Mouse (Mus musculus): ENCODE results near the gene Rhbdd2. TPM values are rescaled to one million over a fixed set of nuclear protein-coding genes. Genes with fewer than 3 reads are reported as not detected.

Rhbdd2 gene
- polyA plus RNA-seq, 1 experiment from 2014 or later, result 99.5 TPM

- DNase-seq (no peak), ATAC-seq (ENCODE audit: low FRiP score, low TSS enrichment) (no peak)
- no peak overlapping the region for H3K9ac ChIP-seq (replicated peaks; ENCODE audit: low read length)
- WGBS, result 85% methylated on average over 3 of the region's 3 CpGs
- H3K36me3 ChIP-seq (ENCODE audit: control insufficient read depth, insufficient read depth, low read length), result no peaks in the 10 kb centered on the region
- H3K4me1 ChIP-seq (ENCODE audit: control insufficient read depth, insufficient read depth, low read length), result no peaks in the 10 kb centered on the region
- H3K9me3 ChIP-seq (ENCODE audit: control insufficient read depth, low read length), result no peaks in the 10 kb centered on the region
- no peak overlapping the region for H3K27ac ChIP-seq (replicated peaks; ENCODE audit: low read depth, low read length)
- no peak overlapping the region for H3K4me3 ChIP-seq (replicated peaks; ENCODE audit: low read depth, low read length)
- H3K27me3 ChIP-seq (ENCODE audit: control insufficient read depth, insufficient read depth, low read length), result no peaks in the 10 kb centered on the region
- H3K4me2 ChIP-seq (ENCODE audit: low read length), result no peak overlapping the region
Observed at GRCm38 (mm10) chr5:135651536-135651935, 19.1 kb downstream of the Rhbdd2 start.

DNA sequence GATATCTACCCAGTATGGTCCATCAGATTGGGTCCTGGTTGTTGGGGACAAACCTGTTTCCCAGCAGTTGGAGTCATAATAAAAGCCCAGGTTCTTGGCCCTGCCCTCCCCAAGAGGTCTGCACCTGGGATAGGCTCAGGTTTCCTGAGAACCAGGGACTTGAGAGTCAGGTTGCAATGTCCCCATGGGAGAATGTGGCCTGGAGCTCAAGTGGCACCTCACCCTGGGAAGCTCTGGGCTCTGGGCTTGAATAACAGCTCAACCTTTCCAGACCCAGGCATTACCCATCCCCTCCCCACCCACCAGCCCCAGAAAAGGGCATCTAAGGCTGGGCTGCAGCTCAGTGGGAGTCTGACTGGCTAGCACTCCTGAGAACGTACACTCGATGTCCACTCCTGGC, 20.8 kb downstream of the Rhbdd2 start:
- WGBS, result 86% methylated on average over 2 of the region's 2 CpGs

DNA sequence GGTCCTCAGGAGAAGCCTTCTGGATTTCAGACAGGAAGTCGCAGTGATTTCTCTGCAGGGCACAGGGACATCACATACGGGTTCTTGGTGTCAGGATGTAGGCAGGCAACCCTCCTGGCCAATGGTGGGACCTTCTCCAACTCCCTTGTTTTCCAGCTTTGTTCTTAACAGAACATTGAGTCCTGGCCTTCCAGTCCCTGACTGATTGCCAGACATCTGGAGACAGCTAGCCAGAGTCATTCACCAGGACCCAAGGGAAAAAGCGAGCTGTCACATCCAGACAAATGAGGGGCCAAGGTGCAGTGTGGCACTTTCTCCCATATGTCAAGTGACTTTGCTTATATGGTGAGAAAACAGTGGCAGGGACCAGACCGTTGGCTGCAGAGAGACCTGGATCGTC, 23.6 kb downstream of the Rhbdd2 start:
- no peaks in the 10 kb centered on the region for H3K9me3 ChIP-seq (ENCODE audit: control insufficient read depth, low read length)
- H3K4me2 ChIP-seq (ENCODE audit: low read length), result no peak overlapping the region
- H3K36me3 ChIP-seq (ENCODE audit: control insufficient read depth, insufficient read depth, low read length), result no peaks in the 10 kb centered on the region
- no peaks in the 10 kb centered on the region for H3K27me3 ChIP-seq (ENCODE audit: control insufficient read depth, insufficient read depth, low read length)
- H3K9ac ChIP-seq (replicated peaks; ENCODE audit: low read length), result no peak overlapping the region
- no peak overlapping the region for H3K27ac ChIP-seq (replicated peaks; ENCODE audit: low read depth, low read length)
- H3K4me1 ChIP-seq (ENCODE audit: control insufficient read depth, insufficient read depth, low read length), result no peaks in the 10 kb centered on the region
- no peak overlapping the region for H3K4me3 ChIP-seq (replicated peaks; ENCODE audit: low read depth, low read length)
- ATAC-seq (ENCODE audit: low FRiP score, low TSS enrichment), result no peak
- no peak for DNase-seq
- 91% methylated on average over 5 of the region's 5 CpGs for WGBS

More for the DNA sequence above, 20.8 kb downstream of the Rhbdd2 start:
- Histone ChIP-seq H3K4me3 (replicated peaks; ENCODE audit: low read depth, low read length) (no peak overlapping the region), H3K9me3 (ENCODE audit: control insufficient read depth, low read length) (no peaks in the 10 kb centered on the region), H3K36me3 (ENCODE audit: control insufficient read depth, insufficient read depth, low read length) (no peaks in the 10 kb centered on the region), H3K4me2 (ENCODE audit: low read length) (no peak overlapping the region), H3K27ac (replicated peaks; ENCODE audit: low read depth, low read length) (no peak overlapping the region), H3K4me1 (ENCODE audit: control insufficient read depth, insufficient read depth, low read length) (no peaks in the 10 kb centered on the region), H3K9ac (replicated peaks; ENCODE audit: low read length) (no peak overlapping the region), H3K27me3 (ENCODE audit: control insufficient read depth, insufficient read depth, low read length) (no peaks in the 10 kb centered on the region)
- ATAC-seq (ENCODE audit: low FRiP score, low TSS enrichment), result no peak
- DNase-seq, result no peak

DNA sequence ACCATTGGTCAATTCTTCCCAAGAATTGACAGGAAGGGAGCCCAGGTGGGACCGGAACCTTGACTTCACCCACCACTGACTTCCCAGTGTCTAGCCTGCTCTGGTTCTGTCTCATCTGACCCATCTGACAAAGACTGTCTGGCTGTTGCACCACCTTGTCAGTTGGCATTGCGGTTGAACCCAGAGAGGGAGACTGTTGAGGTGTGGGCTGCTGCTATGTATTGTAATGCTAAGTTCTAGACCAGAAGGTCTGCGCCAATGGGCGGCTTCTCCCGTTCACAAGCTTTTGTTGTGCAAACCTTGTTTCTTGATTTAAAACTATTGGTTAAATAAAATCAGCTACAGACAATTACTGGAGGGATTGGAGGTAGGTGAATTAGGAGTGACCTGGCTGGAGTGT, 24.7 kb downstream of the Rhbdd2 start:
- no peaks in the 10 kb centered on the region for H3K27me3 ChIP-seq (ENCODE audit: control insufficient read depth, insufficient read depth, low read length)
- no peak overlapping the region for H3K4me2 ChIP-seq (ENCODE audit: low read length)
- no peak overlapping the region for H3K27ac ChIP-seq (replicated peaks; ENCODE audit: low read depth, low read length)
- no peaks in the 10 kb centered on the region for H3K9me3 ChIP-seq (ENCODE audit: control insufficient read depth, low read length)
- DNase-seq (no peak), ATAC-seq (ENCODE audit: low FRiP score, low TSS enrichment) (no peak)
- H3K4me1 ChIP-seq (ENCODE audit: control insufficient read depth, insufficient read depth, low read length), result no peaks in the 10 kb centered on the region
- H3K4me3 ChIP-seq (replicated peaks; ENCODE audit: low read depth, low read length), result no peak overlapping the region
- no peaks in the 10 kb centered on the region for H3K36me3 ChIP-seq (ENCODE audit: control insufficient read depth, insufficient read depth, low read length)
- WGBS, result 72% methylated on average over 5 of the region's 5 CpGs
- no peak overlapping the region for H3K9ac ChIP-seq (replicated peaks; ENCODE audit: low read length)

DNA sequence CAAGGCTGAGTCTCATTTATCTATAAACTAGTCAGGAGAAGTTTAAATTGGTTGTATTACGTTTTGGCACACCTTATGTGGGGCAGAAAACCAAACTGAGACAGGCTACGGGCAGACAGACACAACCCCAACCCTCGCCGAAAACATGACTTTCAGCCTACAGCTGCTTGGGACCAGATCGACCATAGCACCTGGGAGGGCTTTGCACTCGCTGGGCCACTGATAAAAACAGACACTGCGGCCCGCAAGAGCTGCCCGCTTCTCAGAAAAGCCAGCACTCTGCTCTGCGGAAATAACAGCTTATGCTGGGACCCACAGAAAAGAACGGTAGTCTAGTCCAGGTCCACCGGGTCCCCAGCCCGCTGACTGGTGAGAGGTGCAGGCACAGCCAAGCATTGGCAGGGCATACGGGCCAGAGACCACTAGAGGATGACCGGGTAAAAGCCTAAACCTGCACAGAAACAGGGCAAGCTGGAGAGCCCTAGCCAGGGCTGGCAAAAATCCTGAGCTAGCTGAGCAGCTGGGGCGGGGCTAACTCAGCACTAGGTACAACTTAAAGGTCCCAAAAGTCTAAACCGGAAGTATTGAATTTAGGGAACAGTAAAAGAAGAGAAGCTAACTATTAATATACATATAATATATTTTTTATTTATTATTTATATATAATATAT, 25.4 kb downstream of the Rhbdd2 start:
- no peaks in the 10 kb centered on the region for H3K4me1 ChIP-seq (ENCODE audit: control insufficient read depth, insufficient read depth, low read length)
- WGBS, result 57% methylated on average over 17 of the region's 17 CpGs
- no peaks in the 10 kb centered on the region for H3K36me3 ChIP-seq (ENCODE audit: control insufficient read depth, insufficient read depth, low read length)
- no peak overlapping the region for H3K4me2 ChIP-seq (ENCODE audit: low read length)
- no peaks in the 10 kb centered on the region for H3K9me3 ChIP-seq (ENCODE audit: control insufficient read depth, low read length)
- ATAC-seq (ENCODE audit: low FRiP score, low TSS enrichment) (no peak), DNase-seq (no peak)
- H3K27me3 ChIP-seq (ENCODE audit: control insufficient read depth, insufficient read depth, low read length), result no peaks in the 10 kb centered on the region
- no peak overlapping the region for H3K4me3 ChIP-seq (replicated peaks; ENCODE audit: low read depth, low read length)
- no peak overlapping the region for H3K9ac ChIP-seq (replicated peaks; ENCODE audit: low read length)
- no peak overlapping the region for H3K27ac ChIP-seq (replicated peaks; ENCODE audit: low read depth, low read length)

- Histone ChIP-seq H3K36me3 (ENCODE audit: control insufficient read depth, insufficient read depth, low read length) (no peaks in the 10 kb centered on the region), H3K9me3 (ENCODE audit: control insufficient read depth, low read length) (no peaks in the 10 kb centered on the region), H3K9ac (replicated peaks; ENCODE audit: low read length) (no peak overlapping the region), H3K27ac (replicated peaks; ENCODE audit: low read depth, low read length) (no peak overlapping the region), H3K4me1 (ENCODE audit: control insufficient read depth, insufficient read depth, low read length) (no peaks in the 10 kb centered on the region), H3K4me3 (replicated peaks; ENCODE audit: low read depth, low read length) (no peak overlapping the region), H3K27me3 (ENCODE audit: control insufficient read depth, insufficient read depth, low read length) (no peaks in the 10 kb centered on the region), H3K4me2 (ENCODE audit: low read length) (no peak overlapping the region)
- WGBS, result 83% methylated on average over 4 of the region's 4 CpGs
- ATAC-seq (ENCODE audit: low FRiP score, low TSS enrichment) (no peak), DNase-seq (no peak)
Observed at GRCm38 (mm10) chr5:135659956-135660355, 27.5 kb downstream of the Rhbdd2 start.

DNA sequence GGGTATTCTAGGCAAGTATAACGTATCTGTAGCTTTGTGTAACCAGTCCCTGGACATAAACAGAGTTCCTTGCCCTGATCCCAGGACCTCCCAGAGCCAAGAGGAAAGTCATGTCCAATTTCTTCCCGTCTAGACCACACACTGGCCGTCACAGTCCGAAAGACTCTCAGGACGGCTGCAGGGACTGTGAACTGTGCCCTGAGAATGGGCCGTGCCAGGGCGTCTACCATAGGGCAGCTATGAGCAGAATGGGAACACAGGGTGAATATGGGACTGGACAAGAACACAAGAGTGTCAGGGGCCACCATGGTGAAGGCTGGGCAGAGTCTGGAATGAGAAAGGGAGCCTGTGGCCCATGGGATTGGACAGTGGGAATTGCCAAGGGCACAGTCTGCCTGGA, 28.1 kb downstream of the Rhbdd2 start:
- ATAC-seq (ENCODE audit: low FRiP score, low TSS enrichment) (no peak), DNase-seq (no peak)
- no peaks in the 10 kb centered on the region for H3K36me3 ChIP-seq (ENCODE audit: control insufficient read depth, insufficient read depth, low read length)
- H3K27ac ChIP-seq (replicated peaks; ENCODE audit: low read depth, low read length), result no peak overlapping the region
- H3K9me3 ChIP-seq (ENCODE audit: control insufficient read depth, low read length), result no peaks in the 10 kb centered on the region
- H3K4me1 ChIP-seq (ENCODE audit: control insufficient read depth, insufficient read depth, low read length), result no peaks in the 10 kb centered on the region
- 88% methylated on average over 7 of the region's 7 CpGs for WGBS
- no peak overlapping the region for H3K4me3 ChIP-seq (replicated peaks; ENCODE audit: low read depth, low read length)
- H3K4me2 ChIP-seq (ENCODE audit: low read length), result no peak overlapping the region
- H3K9ac ChIP-seq (replicated peaks; ENCODE audit: low read length), result no peak overlapping the region
- H3K27me3 ChIP-seq (ENCODE audit: control insufficient read depth, insufficient read depth, low read length), result no peaks in the 10 kb centered on the region

DNA sequence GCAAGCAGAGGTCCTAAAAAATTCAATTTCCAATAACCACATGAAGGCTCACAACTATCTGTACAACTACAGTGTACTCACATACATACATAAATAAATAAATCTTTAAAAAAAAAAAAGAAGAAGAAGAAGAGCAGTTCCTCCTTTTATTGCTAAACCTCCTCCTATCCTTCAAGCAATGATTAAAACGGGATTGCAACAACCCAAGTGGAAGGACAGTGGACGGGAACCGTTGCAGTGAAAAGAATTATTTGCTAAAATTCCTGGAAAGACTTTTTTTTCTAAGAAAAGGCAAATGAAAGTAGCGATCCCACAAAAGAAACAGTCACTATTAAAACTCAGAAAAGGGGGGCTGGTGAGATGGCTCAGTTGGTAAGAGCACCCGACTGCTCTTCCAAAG, 34.5 kb downstream of the Rhbdd2 start:
- Histone ChIP-seq H3K4me3 (replicated peaks; ENCODE audit: low read depth, low read length) (no peak overlapping the region), H3K4me2 (ENCODE audit: low read length) (no peak overlapping the region), H3K9me3 (ENCODE audit: control insufficient read depth, low read length) (no peaks in the 10 kb centered on the region), H3K27me3 (ENCODE audit: control insufficient read depth, insufficient read depth, low read length) (no peaks in the 10 kb centered on the region), H3K36me3 (ENCODE audit: control insufficient read depth, insufficient read depth, low read length) (no peaks in the 10 kb centered on the region), H3K27ac (replicated peaks; ENCODE audit: low read depth, low read length) (no peak overlapping the region), H3K4me1 (ENCODE audit: control insufficient read depth, insufficient read depth, low read length) (no peaks in the 10 kb centered on the region), H3K9ac (replicated peaks; ENCODE audit: low read length) (no peak overlapping the region)
- ATAC-seq (ENCODE audit: low FRiP score, low TSS enrichment) (no peak), DNase-seq (no peak)
- WGBS, result 97% methylated on average over 5 of the region's 5 CpGs

- Histone ChIP-seq H3K4me1 (ENCODE audit: control insufficient read depth, insufficient read depth, low read length) (no peaks in the 10 kb centered on the region), H3K4me3 (replicated peaks; ENCODE audit: low read depth, low read length) (no peak overlapping the region), H3K9me3 (ENCODE audit: control insufficient read depth, low read length) (no peaks in the 10 kb centered on the region), H3K27ac (replicated peaks; ENCODE audit: low read depth, low read length) (no peak overlapping the region), H3K27me3 (ENCODE audit: control insufficient read depth, insufficient read depth, low read length) (no peaks in the 10 kb centered on the region), H3K4me2 (ENCODE audit: low read length) (no peak overlapping the region), H3K36me3 (ENCODE audit: control insufficient read depth, insufficient read depth, low read length) (no peaks in the 10 kb centered on the region), H3K9ac (replicated peaks; ENCODE audit: low read length) (no peak overlapping the region)
- WGBS, result 89% methylated on average over 7 of the region's 7 CpGs
- no peak for ATAC-seq (ENCODE audit: low FRiP score, low TSS enrichment)
- no peak for DNase-seq
Observed at GRCm38 (mm10) chr5:135668071-135668470, 35.7 kb downstream of the Rhbdd2 start.

All from midbrain, embryonic 14.5 days (tissue).